Mouse (Mus musculus) forebrain, embryonic 15.5 days (tissue): Measurements from ENCODE around the gene Vangl2. TPM values are rescaled to one million over a fixed set of nuclear protein-coding genes. Genes with fewer than 3 reads are reported as not detected.

Experiments
- ATAC-seq: fragments of 200-750 bp; cut with Nextera tagmentation; replicated peaks from 2 replicates; pipeline ENCODE4 v1.8.0; 2017; ENCODE audit warnings: mild to moderate bottlenecking, moderate TSS enrichment, moderate library complexity
- H3K27ac ChIP-seq: fragments of 300-500 bp; sonication (generic); replicated peaks from 2 replicates; pipeline ENCODE4 v1.5.1; 2015; ENCODE audit warnings: mild to moderate bottlenecking, inconsistent platforms
- H3K27me3 ChIP-seq: fragments of 300-500 bp; sonication (generic); 2 replicates; pipeline ENCODE4 v1.6.1; 2015; ENCODE audit warnings: inconsistent platforms
- H3K36me3 ChIP-seq: fragments of 300-500 bp; sonication (generic); 2 replicates; pipeline ENCODE4 v1.6.1; 2015; ENCODE audit warnings: mild to moderate bottlenecking, inconsistent platforms
- H3K4me1 ChIP-seq: fragments of 300-500 bp; sonication (generic); 2 replicates; pipeline ENCODE4 v1.6.1; 2015; ENCODE audit warnings: inconsistent platforms
- H3K4me2 ChIP-seq: fragments of 300-500 bp; sonication (generic); replicated peaks from 2 replicates; pipeline ENCODE4 v1.6.1; 2015; ENCODE audit warnings: mild to moderate bottlenecking, inconsistent platforms
- H3K4me3 ChIP-seq: fragments of 300-500 bp; sonication (generic); 2 replicates; pipeline ENCODE4 v1.5.1; 2015; ENCODE audit warnings: mild to moderate bottlenecking, inconsistent platforms
- H3K9ac ChIP-seq: fragments of 300-500 bp; sonication (generic); replicated peaks from 2 replicates; pipeline ENCODE4 v1.6.1; 2015; ENCODE audit warnings: mild to moderate bottlenecking, inconsistent platforms
- H3K9me3 ChIP-seq: fragments of 300-500 bp; sonication (generic); 2 replicates; pipeline ENCODE4 v1.6.1; 2016; ENCODE audit warnings: inconsistent platforms
- WGBS: fragments of 180-500 bp; shearing (Covaris S2); methylation state at CpG from one replicate; pipeline ENCODE4 v1.1.7; 2015; ENCODE audit warnings: mixed read lengths; 5-methylcytosine and 5-hydroxymethylcytosine counted together
- polyA plus RNA-seq: library from polyadenylated mRNA; unstranded; fragments of >200 nt; fragmentation: Nextera tagmentation; extraction: Ambion mirVana; gene quantifications from 2 replicates; pipeline ENCODE4 v1.2.1, GENCODE M21; 2015

Vangl2 gene
- polyA plus RNA-seq, 1 experiment from 2014 or later = 48.0 TPM

DNA sequence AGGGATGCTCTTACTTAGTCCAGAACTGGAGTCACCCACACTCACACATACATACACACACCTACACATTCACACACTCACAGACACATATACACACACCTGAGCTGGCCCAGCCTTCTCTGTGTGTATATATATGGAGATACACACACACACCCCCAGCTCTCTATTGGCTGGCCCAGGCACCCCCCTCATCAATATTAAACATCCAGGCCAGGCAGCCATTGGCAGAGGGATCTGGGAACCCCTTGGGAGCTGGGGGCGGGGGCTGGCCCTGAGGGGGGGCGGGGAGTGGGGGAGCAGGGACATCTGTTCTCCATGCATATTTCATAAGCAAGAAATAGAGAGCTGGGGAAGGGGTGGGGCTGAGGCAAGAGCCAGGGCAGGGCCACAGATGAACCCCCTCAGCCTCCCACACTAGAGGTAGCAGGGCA lies 29.3 kb upstream of the Vangl2 start, which contains the start of gene Nhlh1:
TSS of gene Nhlh1 (minus strand) at position 83 of the 431 bp plus-strand sequence.
- Histone ChIP-seq H3K9me3 (no peaks in the 10 kb centered on the region), H3K27ac (peak within 1 kb of the TSS; percentile 74), H3K9ac (peak within 1 kb of the TSS; percentile 22; the same call in 1 of the 2 replicates), H3K4me3 (peak within 1 kb of the TSS; percentile 30), H3K4me2 (peak within 1 kb of the TSS; percentile 37), H3K36me3 (no peaks in the 10 kb centered on the region), H3K27me3 (0 out of 2 replicates have a peak, but pooled peaks cover 7% of the 10 kb centered on the region), H3K4me1 (peaks cover 67% of the 10 kb centered on the region)
- WGBS = 11% methylated on average over 2 of the region's 2 CpGs
- ATAC-seq = peak; percentile 79

DNA sequence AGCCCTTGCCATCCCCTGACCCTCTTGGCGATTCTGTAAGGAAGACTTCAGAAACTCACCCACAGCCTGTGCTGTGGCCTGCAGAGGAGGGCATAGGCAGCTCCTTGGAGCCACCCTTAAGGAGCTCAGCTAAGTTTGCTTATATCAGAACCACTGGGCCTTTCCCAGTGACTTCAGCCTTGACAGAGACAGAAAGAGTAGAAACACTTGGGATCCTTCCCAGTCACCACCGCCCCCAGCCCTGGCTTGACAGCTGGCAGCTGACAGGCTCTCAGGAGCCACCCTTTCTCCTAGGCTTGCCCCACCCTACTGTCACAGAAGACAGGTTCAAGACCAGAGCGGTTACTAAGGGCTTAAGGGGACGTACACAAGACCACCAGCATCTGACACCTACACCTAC lies 28.0 kb upstream of the Vangl2 start:
- no peaks in the 10 kb centered on the region for H3K9me3 ChIP-seq
- ATAC-seq = no peak
- WGBS = 58% methylated on average over 4 of the region's 4 CpGs
- H3K4me3 ChIP-seq = peak overlapping the region; percentile 30
- H3K9ac ChIP-seq = no peak overlapping the region
- 0 out of 2 replicates have a peak, but pooled peaks cover 7% of the 10 kb centered on the region for H3K27me3 ChIP-seq
- no peaks in the 10 kb centered on the region for H3K36me3 ChIP-seq
- H3K4me1 ChIP-seq = peaks cover 64% of the 10 kb centered on the region
- no peak overlapping the region for H3K27ac ChIP-seq
- peak overlapping the region; percentile 37 for H3K4me2 ChIP-seq

GRCm38 (mm10) chr1:172053541-172054440 lies 25.5 kb upstream of the Vangl2 start:
- Histone ChIP-seq H3K27ac (no peak overlapping the region), H3K9me3 (no peaks in the 10 kb centered on the region), H3K4me1 (peaks cover 57% of the 10 kb centered on the region), H3K36me3 (no peaks in the 10 kb centered on the region), H3K4me2 (peak overlapping the region; percentile 66), H3K4me3 (peak overlapping the region; percentile 45), H3K9ac (peak overlapping the region; percentile 56), H3K27me3 (0 out of 2 replicates have a peak, but pooled peaks cover 7% of the 10 kb centered on the region)
- ATAC-seq = no peak
- 4% methylated on average over 42 of the region's 42 CpGs for WGBS

GRCm38 (mm10) chr1:172052766-172053279 lies 24.6 kb upstream of the Vangl2 start:
- Histone ChIP-seq H3K27ac (no peak overlapping the region), H3K36me3 (no peaks in the 10 kb centered on the region), H3K9me3 (no peaks in the 10 kb centered on the region), H3K27me3 (0 out of 2 replicates have a peak, but pooled peaks cover 7% of the 10 kb centered on the region), H3K4me3 (peak overlapping the region; percentile 45; the same call in 1 of the 2 replicates), H3K4me1 (peaks cover 57% of the 10 kb centered on the region), H3K9ac (no peak overlapping the region), H3K4me2 (0 out of 2 replicates have a peak overlapping the region, but pooled peaks have one; percentile 66)
- no peak for ATAC-seq
- WGBS = 21% methylated on average over 10 of the region's 10 CpGs

DNA sequence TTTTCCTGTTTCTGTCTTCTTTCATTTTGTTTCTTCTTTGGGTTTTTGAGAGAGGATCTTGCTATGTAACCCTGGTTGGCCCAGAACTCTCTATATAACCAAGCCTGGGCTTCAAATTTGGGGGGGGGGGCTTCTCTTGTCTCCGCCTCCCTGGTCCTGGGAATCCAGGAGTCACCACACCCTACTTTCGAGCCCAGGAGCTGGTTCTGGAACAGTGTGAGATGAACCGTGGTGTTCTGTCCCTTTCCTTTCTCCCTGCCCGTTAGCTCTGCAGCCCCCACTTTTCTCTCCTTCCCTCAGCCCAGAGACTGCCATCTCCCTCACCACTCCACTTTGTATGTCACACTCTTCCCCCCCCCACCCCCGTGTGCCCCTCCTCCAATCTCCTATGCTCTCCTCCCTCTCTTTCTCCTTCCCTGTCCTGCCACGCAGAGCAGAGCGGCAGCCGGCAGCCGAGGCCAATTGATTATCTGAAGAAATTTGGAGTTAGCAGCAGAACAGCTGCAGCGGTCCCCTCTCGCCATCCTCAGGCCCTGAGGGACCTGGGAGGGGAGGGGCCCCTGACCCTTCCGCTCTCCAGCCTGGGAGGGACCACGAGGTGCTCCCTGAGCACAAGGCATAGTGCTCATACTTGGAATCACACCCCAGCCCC lies 21.0 kb upstream of the Vangl2 start:
- Histone ChIP-seq H3K4me2 (peak overlapping the region; percentile 28; the same call in 1 of the 2 replicates), H3K27ac (peak overlapping the region; percentile 90), H3K4me3 (no peak overlapping the region), H3K27me3 (0 out of 2 replicates have a peak, but pooled peaks cover 7% of the 10 kb centered on the region), H3K4me1 (peaks cover 40% of the 10 kb centered on the region), H3K9me3 (no peaks in the 10 kb centered on the region), H3K36me3 (no peaks in the 10 kb centered on the region), H3K9ac (peak overlapping the region; percentile 28; the same call in 1 of the 2 replicates)
- ATAC-seq = peak; percentile 30
- WGBS = 13% methylated on average over 13 of the region's 13 CpGs

- no peak overlapping the region for H3K4me3 ChIP-seq
- H3K27me3 ChIP-seq = no peaks in the 10 kb centered on the region
- H3K9me3 ChIP-seq = no peaks in the 10 kb centered on the region
- H3K4me2 ChIP-seq = peak overlapping the region; percentile 14; the same call in 1 of the 2 replicates
- H3K4me1 ChIP-seq = peaks cover 31% of the 10 kb centered on the region
- no peaks in the 10 kb centered on the region for H3K36me3 ChIP-seq
- ATAC-seq = peak; percentile 88
- peak overlapping the region; percentile 90 for H3K27ac ChIP-seq
- peak overlapping the region; percentile 33 for H3K9ac ChIP-seq
- 5% methylated on average over 6 of the region's 6 CpGs for WGBS
Measured at GRCm38 (mm10) chr1:172048241-172048734, 20.0 kb upstream of the Vangl2 start.

DNA sequence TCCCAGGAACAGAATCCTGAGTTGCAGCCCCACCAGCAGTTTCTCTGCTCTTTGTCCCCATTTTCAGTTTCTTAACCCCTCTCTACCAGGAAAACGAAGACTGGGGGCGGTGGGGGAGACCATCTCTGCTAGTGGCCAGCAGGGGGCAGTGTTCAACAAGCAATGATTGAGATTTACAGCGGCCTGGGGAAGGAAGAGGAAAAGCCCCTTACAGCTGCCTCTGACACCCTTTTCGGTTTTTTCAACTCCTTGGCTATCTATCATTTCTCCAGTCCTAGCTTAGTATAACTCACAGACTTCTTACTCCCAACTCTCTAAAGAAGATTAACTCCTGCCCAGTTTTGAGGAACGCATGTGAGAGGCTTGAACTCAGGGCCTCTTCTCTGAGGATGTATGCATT lies 18.7 kb upstream of the Vangl2 start:
- Histone ChIP-seq H3K36me3 (no peaks in the 10 kb centered on the region), H3K4me3 (no peak overlapping the region), H3K9ac (no peak overlapping the region), H3K27ac (peak overlapping the region; percentile 90), H3K9me3 (no peaks in the 10 kb centered on the region), H3K4me1 (peaks cover 26% of the 10 kb centered on the region), H3K4me2 (no peak overlapping the region), H3K27me3 (no peaks in the 10 kb centered on the region)
- peak; percentile 48 for ATAC-seq
- WGBS = 14% methylated on average over 5 of the region's 5 CpGs

GRCm38 (mm10) chr1:172046410-172046809 lies 18.2 kb upstream of the Vangl2 start:
- H3K27me3 ChIP-seq = no peaks in the 10 kb centered on the region
- no peak overlapping the region for H3K9ac ChIP-seq
- no peak for ATAC-seq
- H3K4me3 ChIP-seq = no peak overlapping the region
- H3K9me3 ChIP-seq = no peaks in the 10 kb centered on the region
- 69% methylated on average over 8 of the region's 8 CpGs for WGBS
- H3K36me3 ChIP-seq = no peaks in the 10 kb centered on the region
- H3K4me1 ChIP-seq = peaks cover 26% of the 10 kb centered on the region
- no peak overlapping the region for H3K27ac ChIP-seq
- H3K4me2 ChIP-seq = no peak overlapping the region

- H3K9ac ChIP-seq = no peak overlapping the region
- peaks cover 29% of the 10 kb centered on the region for H3K4me1 ChIP-seq
- no peak for ATAC-seq
- no peak overlapping the region for H3K27ac ChIP-seq
- no peaks in the 10 kb centered on the region for H3K27me3 ChIP-seq
- WGBS = 94% methylated on average over 2 of the region's 2 CpGs
- no peaks in the 10 kb centered on the region for H3K36me3 ChIP-seq
- no peak overlapping the region for H3K4me3 ChIP-seq
- H3K4me2 ChIP-seq = no peak overlapping the region
- H3K9me3 ChIP-seq = no peaks in the 10 kb centered on the region
Measured at GRCm38 (mm10) chr1:172029914-172030313, 1.7 kb upstream of the Vangl2 start.

GRCm38 (mm10) chr1:172027809-172028102 lies 488 bp downstream of the Vangl2 start:
- peak overlapping the region; percentile 97 for H3K4me3 ChIP-seq
- peak overlapping the region; percentile 87 for H3K4me2 ChIP-seq
- peak overlapping the region; percentile 98 for H3K27ac ChIP-seq
- H3K4me1 ChIP-seq = peaks cover 49% of the 10 kb centered on the region
- 3% methylated on average over 10 of the region's 10 CpGs for WGBS
- no peaks in the 10 kb centered on the region for H3K36me3 ChIP-seq
- peak; percentile 46 for ATAC-seq
- no peaks in the 10 kb centered on the region for H3K9me3 ChIP-seq
- no peaks in the 10 kb centered on the region for H3K27me3 ChIP-seq
- H3K9ac ChIP-seq = peak overlapping the region; percentile 98

- H3K4me3 ChIP-seq = peak overlapping the region; percentile 97
- H3K27ac ChIP-seq = peak overlapping the region; percentile 98
- WGBS = under 1% methylated on average over 47 of the region's 54 CpGs
- ATAC-seq = peak; percentile 78
- peak overlapping the region; percentile 98 for H3K9ac ChIP-seq
- H3K4me1 ChIP-seq = peaks cover 55% of the 10 kb centered on the region
- no peaks in the 10 kb centered on the region for H3K36me3 ChIP-seq
- no peaks in the 10 kb centered on the region for H3K9me3 ChIP-seq
- H3K27me3 ChIP-seq = no peaks in the 10 kb centered on the region
- H3K4me2 ChIP-seq = peak overlapping the region; percentile 87
Measured at GRCm38 (mm10) chr1:172027010-172027808, 1.0 kb downstream of the Vangl2 start.
